Mouse (Mus musculus) G1E (cell line): Measurements from ENCODE around the gene Rassf5.

ENCODE experiments used
- CTCF ChIP-seq: IDR thresholded peaks from 2 replicates; pipeline ENCODE4 v1.5.1; 2012; ENCODE audit warnings: low read depth, low read length, inconsistent platforms, mixed read lengths
- GATA1 ChIP-seq: IDR thresholded peaks from 2 replicates; pipeline ENCODE4 v1.6.1; 2012; ENCODE audit warnings: borderline replicate concordance, low read length, inconsistent platforms, mixed read lengths
- GATA2 ChIP-seq: IDR thresholded peaks from 2 replicates; pipeline ENCODE4 v1.6.1; 2012; ENCODE audit warnings: low read depth, low read length, inconsistent platforms, borderline replicate concordance
- POLR2AphosphoS5 ChIP-seq: IDR thresholded peaks from 2 replicates; pipeline ENCODE4 v1.6.1; 2012; ENCODE audit warnings: low read depth, low read length, inconsistent platforms; ENCODE audit not compliant: insufficient replicate concordance
- TAL1 ChIP-seq: conservative IDR thresholded peaks from 2 replicates; pipeline ENCODE4 v1.6.1; 2012; ENCODE audit warnings: low read depth, low read length, inconsistent platforms, mixed read lengths

GRCm38 (mm10) chr1:131284167-131284566, 39.1 kb upstream of the Rassf5 start:
- TF ChIP-seq CTCF (no peak), TAL1 (no peak), GATA1 (no peak), GATA2 (no peak), POLR2AphosphoS5 (no peak)
